Mouse (Mus musculus) liver, embryonic 12.5 days (tissue): ENCODE results near the gene Hand1. TPM values are rescaled to one million over a fixed set of nuclear protein-coding genes. Genes with fewer than 3 reads are reported as not detected.
A peak's percentile ranks its signal among the peaks of the same experiment; 100 is the strongest.
"Not testable (repeated sequence)": the region's sequence is repeated elsewhere in the genome, so short reads cannot be mapped to it uniquely, and the experiment has no call there.

Experiments used
- ATAC-seq: fragments of 200-750 bp; cut with Nextera tagmentation; 2 replicates; pipeline ENCODE4 v1.8.0; 2017; ENCODE audit warnings: moderate number of reproducible peaks, mild to moderate bottlenecking, moderate library complexity
- H3K27ac ChIP-seq: fragments of 300-500 bp; sonication (generic); 2 replicates; pipeline ENCODE4 v1.5.1; 2016; ENCODE audit warnings: mild to moderate bottlenecking
- H3K27me3 ChIP-seq: fragments of 300-500 bp; sonication (generic); replicated peaks from 2 replicates; pipeline ENCODE4 v1.6.1; 2016; ENCODE audit warnings: mild to moderate bottlenecking, moderate library complexity
- H3K36me3 ChIP-seq: fragments of 300-500 bp; sonication (generic); 2 replicates; pipeline ENCODE4 v1.6.1; 2016; ENCODE audit warnings: mild to moderate bottlenecking, moderate library complexity
- H3K4me1 ChIP-seq: fragments of 300-500 bp; sonication (generic); 2 replicates; pipeline ENCODE4 v1.6.1; 2016
- H3K4me2 ChIP-seq: fragments of 300-500 bp; sonication (generic); 2 replicates; pipeline ENCODE4 v1.6.1; 2016; ENCODE audit warnings: mild to moderate bottlenecking, moderate library complexity
- H3K4me3 ChIP-seq: fragments of 300-500 bp; sonication (generic); 2 replicates; pipeline ENCODE4 v1.5.1; 2016; ENCODE audit warnings: mild to moderate bottlenecking, moderate library complexity
- H3K9ac ChIP-seq: fragments of 300-500 bp; sonication (generic); 2 replicates; pipeline ENCODE4 v1.6.1; 2016; ENCODE audit warnings: mild to moderate bottlenecking, moderate library complexity
- H3K9me3 ChIP-seq: fragments of 300-500 bp; sonication (generic); replicated peaks from 2 replicates; pipeline ENCODE4 v1.6.1; 2016; ENCODE audit warnings: mild to moderate bottlenecking, moderate library complexity
- WGBS: fragments of 180-500 bp; shearing (Covaris S2); methylation state at CpG from one replicate; pipeline ENCODE4 v1.1.7; 2016; ENCODE audit not compliant: insufficient replicate concordance; 5-methylcytosine and 5-hydroxymethylcytosine counted together
- polyA plus RNA-seq: library from polyadenylated mRNA; unstranded; fragments of >200 nt; fragmentation: Nextera tagmentation; extraction: Ambion mirVana; gene quantifications from 2 replicates; pipeline ENCODE4 v1.2.1, GENCODE M21; 2016

Gene Hand1
- polyA plus RNA-seq, 1 experiment from 2014 or later: 3.0 TPM

DNA sequence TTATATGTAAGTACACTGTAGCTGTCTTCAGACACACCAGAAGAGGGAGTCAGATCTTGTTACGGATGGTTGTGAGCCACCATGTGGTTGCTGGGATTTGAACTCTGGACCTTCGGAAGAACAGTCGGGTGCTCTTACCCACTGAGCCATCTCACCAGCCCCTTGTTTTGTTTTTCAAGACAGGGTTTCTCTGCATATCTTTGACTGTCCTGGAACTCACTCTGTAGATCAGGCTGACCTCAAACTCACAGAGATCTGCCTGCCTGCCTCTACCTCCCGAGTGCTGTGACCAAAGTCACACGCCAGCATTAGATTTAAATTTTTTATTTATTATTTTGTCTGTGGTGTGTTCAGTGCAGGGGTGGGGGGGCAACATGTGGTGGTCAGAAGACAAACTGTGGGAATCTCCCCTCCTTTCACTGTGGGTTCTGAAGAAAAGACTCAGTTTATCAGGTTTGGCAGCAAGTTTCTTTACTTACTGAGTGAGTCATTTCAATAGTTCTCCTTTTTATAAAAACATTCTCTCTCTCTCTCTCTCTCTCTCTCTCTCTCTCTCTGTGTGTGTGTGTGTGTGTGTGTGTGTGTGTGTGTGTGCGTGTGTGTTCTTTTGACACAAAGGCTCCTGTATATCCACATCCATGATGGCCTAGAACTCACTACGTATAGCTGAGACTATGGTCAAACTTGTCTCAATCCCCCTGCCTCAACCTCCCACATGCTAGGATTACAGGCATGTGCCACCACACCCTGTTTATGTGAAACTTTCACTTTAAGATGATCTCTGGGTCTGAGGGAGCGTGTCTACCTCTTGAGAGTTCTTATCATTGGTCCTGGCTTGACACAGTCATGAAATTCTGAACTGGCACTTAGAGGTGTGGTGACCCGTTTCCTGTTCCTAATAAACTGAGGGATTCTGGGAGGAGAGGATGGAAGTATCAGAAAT lies 14.1 kb upstream of the Hand1 start:
- 68% methylated on average over 8 of the region's 9 CpGs for WGBS
- not testable (repeated sequence) for ATAC-seq, H3K9ac ChIP-seq, H3K36me3 ChIP-seq, H3K27ac ChIP-seq, H3K4me2 ChIP-seq, H3K4me3 ChIP-seq, H3K9me3 ChIP-seq, H3K4me1 ChIP-seq
- peaks cover 48% of the 10 kb centered on the region for H3K27me3 ChIP-seq

DNA sequence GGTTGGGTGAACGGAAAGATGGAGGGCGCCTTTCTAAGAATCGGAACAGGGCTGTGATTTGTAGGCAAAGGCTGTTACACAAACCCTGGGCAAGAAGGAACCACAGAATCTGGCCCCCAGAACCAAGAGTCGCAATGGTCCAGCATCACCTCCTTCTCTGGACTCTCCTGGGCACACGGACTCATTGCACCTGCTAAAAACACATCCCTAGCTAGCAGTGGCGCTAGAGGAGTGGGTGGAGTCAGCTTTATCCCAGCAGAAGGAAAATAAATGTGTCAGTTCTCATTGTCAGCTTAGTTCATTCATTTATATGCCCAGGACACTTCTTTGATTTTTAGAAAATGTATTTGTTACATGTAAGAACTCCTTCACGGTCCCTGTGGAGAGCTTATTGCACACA lies 8.8 kb upstream of the Hand1 start:
- no peak for ATAC-seq
- WGBS: 42% methylated on average over 7 of the region's 7 CpGs
- Histone ChIP-seq H3K4me3 (no peak overlapping the region), H3K27ac (no peak overlapping the region), H3K4me1 (no peaks in the 10 kb centered on the region), H3K9ac (no peak overlapping the region), H3K4me2 (no peak overlapping the region), H3K36me3 (no peaks in the 10 kb centered on the region), H3K9me3 (no peaks in the 10 kb centered on the region), H3K27me3 (peaks cover 74% of the 10 kb centered on the region)

DNA sequence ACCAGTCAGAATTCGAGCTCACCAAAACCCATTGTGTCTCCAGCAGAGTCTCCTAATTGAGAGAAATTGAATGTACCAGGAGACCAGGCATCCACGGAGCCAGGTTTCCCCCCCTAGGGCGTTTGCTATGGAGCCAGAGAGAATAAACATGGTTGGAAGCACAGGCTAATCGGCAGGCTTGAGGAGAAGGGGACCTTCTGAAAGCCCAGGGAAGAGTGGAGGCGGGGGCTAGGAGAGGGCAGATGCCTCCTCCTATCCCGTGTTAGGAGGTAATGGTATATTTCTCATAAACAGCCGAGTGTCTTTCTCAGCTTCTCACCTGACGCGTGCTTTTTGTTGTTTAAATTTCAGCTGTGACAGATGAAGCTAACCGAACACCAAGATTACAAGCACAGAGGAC lies 8.4 kb upstream of the Hand1 start:
- Histone ChIP-seq H3K9ac (no peak overlapping the region), H3K4me1 (no peaks in the 10 kb centered on the region), H3K4me2 (no peak overlapping the region), H3K9me3 (no peaks in the 10 kb centered on the region), H3K4me3 (no peak overlapping the region), H3K27me3 (peaks cover 78% of the 10 kb centered on the region), H3K36me3 (no peaks in the 10 kb centered on the region), H3K27ac (no peak overlapping the region)
- ATAC-seq: no peak
- WGBS: 31% methylated on average over 10 of the region's 10 CpGs

DNA sequence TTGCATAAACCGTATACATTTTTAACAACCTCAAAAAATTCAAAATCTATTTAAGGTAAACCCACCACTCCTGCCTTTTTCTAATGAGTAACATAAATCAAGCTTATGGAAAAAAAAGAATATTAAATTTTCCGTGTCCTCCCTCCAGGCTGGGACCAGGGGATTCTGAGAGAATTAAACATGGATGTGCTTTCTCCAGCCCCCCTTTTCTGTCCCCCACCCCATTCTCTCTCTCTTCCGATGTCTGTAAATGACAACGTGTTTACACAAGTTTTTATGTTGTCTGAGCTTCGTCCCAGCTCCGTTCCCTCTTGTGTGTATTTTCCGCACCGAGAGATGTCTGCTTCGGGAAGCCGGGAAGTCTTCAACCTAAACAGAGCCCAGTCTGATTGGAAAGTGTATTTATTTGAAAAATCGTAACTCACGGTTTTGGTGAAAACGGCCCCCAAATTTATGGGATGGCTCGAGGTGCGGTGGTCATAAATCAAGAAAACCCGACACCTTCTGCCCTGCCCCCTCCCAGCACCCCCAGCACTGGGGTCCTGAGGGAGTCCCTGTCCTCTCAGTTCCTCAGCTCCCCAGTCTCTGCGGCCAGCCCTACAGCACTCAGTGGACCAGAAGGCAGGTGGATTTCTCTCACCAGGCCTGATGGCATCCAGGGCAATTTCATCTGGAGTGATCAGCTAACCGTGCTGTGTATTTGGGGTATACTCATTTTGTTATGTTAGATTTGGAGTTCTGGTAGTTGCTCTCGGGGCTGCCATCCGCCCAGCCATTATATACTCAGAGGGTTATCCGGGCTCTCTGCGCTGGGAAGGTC lies 5.5 kb upstream of the Hand1 start:
- WGBS: 21% methylated on average over 22 of the region's 22 CpGs
- Histone ChIP-seq H3K27me3 (peaks cover 96% of the 10 kb centered on the region), H3K4me3 (no peak overlapping the region), H3K4me2 (no peak overlapping the region), H3K36me3 (no peaks in the 10 kb centered on the region), H3K4me1 (no peaks in the 10 kb centered on the region), H3K9me3 (no peaks in the 10 kb centered on the region), H3K9ac (no peak overlapping the region), H3K27ac (no peak overlapping the region)
- ATAC-seq: no peak

DNA sequence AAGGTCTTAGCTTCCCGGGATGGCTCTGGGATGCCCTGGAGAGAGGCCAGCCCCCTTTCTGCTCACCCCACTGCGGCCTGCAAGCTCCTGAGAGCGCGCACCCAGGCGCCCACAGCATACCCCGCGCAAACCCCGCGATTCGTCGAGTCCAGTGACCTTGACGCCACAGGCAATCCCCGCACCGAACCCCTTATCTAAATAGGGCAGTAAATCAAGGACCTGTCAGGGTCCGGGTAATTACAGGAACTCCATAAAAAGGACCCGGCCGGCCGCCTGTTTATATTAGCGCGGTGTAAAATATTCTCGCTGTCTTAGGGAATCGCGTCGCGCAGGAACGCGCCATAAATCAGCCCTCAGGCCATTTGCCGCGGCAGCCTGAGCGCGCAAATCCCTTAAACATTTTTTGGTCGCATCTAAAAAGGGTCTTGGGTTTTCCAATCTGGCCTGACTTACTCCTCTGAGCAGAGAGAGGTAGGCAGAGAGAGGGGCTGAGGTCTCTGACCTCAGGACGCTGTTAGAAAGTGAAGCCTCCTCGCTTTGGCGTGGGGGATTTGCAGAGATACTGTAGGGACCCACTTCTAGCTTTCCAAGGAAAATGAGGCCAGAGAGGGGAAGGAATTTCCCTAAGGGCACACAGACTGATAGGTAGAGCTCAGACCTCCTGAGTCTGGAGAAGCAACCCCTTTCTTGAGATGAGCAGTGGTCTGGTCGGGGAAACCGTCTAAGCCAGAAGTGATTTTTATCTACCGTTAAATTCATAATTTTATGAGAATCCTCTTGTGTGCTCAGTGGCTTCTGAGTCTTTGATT lies 4.5 kb upstream of the Hand1 start:
- peaks cover 97% of the 10 kb centered on the region for H3K27me3 ChIP-seq
- no peak overlapping the region for H3K4me3 ChIP-seq
- no peak overlapping the region for H3K27ac ChIP-seq
- 2% methylated on average over 38 of the region's 38 CpGs for WGBS
- H3K4me1 ChIP-seq: no peaks in the 10 kb centered on the region
- H3K9ac ChIP-seq: no peak overlapping the region
- no peak overlapping the region for H3K4me2 ChIP-seq
- no peaks in the 10 kb centered on the region for H3K9me3 ChIP-seq
- H3K36me3 ChIP-seq: no peaks in the 10 kb centered on the region
- ATAC-seq: no peak

DNA sequence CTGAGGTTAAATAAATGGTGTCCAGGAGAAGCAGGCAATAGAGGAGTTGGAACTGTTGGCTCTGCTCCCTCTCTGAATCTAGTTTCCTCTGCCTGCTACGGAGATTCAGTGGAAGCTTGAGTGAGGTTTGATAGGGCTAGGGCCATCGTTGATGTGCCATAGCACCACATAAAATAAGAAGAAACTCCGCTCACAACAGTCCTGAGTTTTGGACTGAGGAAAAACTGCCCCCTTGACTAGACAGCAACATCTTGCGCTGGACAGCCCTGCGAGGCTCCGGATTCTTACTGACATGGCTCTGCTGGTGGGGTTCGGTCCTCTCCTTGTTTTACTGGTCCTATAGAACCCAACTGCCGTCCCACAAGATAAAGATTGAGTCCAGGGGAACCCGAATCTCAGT lies 3.8 kb upstream of the Hand1 start:
- Histone ChIP-seq H3K36me3 (no peaks in the 10 kb centered on the region), H3K4me2 (no peak overlapping the region), H3K4me1 (no peaks in the 10 kb centered on the region), H3K27me3 (peaks cover 99% of the 10 kb centered on the region), H3K9ac (no peak overlapping the region), H3K27ac (no peak overlapping the region), H3K9me3 (no peaks in the 10 kb centered on the region), H3K4me3 (no peak overlapping the region)
- 11% methylated on average over 9 of the region's 9 CpGs for WGBS
- no peak for ATAC-seq

DNA sequence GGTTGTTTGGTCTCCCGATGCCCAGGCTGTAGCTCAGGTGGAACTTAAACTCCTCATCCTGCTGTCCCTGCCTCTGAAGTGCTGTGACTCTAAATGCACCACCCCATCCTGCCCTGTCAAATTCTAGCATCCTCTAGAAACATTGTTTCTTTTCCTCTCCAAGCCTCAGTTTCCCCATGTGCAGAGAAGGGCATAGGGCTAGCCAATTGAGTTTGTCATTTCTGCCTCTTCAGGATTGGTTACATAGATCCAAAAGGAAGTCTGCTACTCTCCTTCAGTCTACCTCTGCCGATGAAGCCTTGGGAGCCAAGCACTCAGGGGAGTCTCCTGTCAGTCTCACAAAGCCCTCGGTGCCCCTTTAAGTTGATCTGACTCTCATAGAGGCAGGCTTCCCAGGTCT lies 3.3 kb upstream of the Hand1 start:
- WGBS: 15% methylated on average over 3 of the region's 3 CpGs
- no peaks in the 10 kb centered on the region for H3K36me3 ChIP-seq
- peaks cover 99% of the 10 kb centered on the region for H3K27me3 ChIP-seq
- H3K4me3 ChIP-seq: no peak overlapping the region
- no peaks in the 10 kb centered on the region for H3K4me1 ChIP-seq
- H3K4me2 ChIP-seq: no peak overlapping the region
- no peak for ATAC-seq
- no peak overlapping the region for H3K9ac ChIP-seq
- H3K9me3 ChIP-seq: no peaks in the 10 kb centered on the region
- H3K27ac ChIP-seq: no peak overlapping the region

DNA sequence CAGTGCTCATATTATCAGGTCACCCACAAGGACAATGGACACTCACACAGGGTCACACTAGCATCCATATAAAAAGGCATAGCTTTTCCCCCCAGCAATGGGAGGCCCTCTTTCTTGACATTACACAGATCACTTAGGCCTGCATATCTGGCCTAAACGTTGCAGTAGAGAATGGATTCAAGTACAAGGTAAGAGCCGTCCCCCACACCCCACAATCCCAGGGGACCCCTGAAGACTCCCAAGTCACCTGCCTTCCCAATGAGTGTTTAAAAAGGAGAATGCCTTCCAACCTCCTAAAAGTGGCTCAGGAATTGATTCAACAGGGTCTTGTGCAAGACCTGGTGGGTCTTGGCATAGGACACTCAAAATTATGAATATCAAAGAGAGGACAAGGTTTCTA lies 2.7 kb upstream of the Hand1 start:
- Histone ChIP-seq H3K27ac (no peak overlapping the region), H3K36me3 (no peaks in the 10 kb centered on the region), H3K4me2 (no peak overlapping the region), H3K4me3 (no peak overlapping the region), H3K27me3 (peaks cover 99% of the 10 kb centered on the region), H3K4me1 (no peaks in the 10 kb centered on the region), H3K9me3 (no peaks in the 10 kb centered on the region), H3K9ac (no peak overlapping the region)
- WGBS: 23% methylated on average over 2 of the region's 2 CpGs
- no peak for ATAC-seq

DNA sequence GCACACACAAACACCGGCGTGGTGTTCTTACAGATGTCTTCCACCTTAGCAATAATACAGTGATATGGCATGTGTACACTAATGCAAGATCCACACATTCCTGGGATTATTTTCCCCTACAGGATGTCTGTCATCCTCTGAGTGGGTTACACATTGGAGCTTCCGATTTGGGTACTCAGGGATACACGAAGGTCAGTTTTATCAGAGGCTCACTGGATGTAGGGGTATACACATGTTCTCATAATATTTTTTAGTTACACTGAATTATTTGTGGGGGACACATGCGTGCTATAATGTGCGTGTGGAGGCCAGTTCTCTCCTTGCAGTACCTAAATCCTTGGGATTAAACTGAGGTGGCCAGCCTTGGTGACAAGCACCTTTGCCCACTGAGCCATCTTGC lies 1.4 kb upstream of the Hand1 start:
- 24% methylated on average over 6 of the region's 6 CpGs for WGBS
- no peak overlapping the region for H3K4me3 ChIP-seq
- no peak overlapping the region for H3K4me2 ChIP-seq
- H3K9ac ChIP-seq: no peak overlapping the region
- peaks cover 99% of the 10 kb centered on the region for H3K27me3 ChIP-seq
- H3K36me3 ChIP-seq: no peaks in the 10 kb centered on the region
- H3K9me3 ChIP-seq: no peaks in the 10 kb centered on the region
- H3K27ac ChIP-seq: no peak overlapping the region
- ATAC-seq: no peak
- H3K4me1 ChIP-seq: no peaks in the 10 kb centered on the region

DNA sequence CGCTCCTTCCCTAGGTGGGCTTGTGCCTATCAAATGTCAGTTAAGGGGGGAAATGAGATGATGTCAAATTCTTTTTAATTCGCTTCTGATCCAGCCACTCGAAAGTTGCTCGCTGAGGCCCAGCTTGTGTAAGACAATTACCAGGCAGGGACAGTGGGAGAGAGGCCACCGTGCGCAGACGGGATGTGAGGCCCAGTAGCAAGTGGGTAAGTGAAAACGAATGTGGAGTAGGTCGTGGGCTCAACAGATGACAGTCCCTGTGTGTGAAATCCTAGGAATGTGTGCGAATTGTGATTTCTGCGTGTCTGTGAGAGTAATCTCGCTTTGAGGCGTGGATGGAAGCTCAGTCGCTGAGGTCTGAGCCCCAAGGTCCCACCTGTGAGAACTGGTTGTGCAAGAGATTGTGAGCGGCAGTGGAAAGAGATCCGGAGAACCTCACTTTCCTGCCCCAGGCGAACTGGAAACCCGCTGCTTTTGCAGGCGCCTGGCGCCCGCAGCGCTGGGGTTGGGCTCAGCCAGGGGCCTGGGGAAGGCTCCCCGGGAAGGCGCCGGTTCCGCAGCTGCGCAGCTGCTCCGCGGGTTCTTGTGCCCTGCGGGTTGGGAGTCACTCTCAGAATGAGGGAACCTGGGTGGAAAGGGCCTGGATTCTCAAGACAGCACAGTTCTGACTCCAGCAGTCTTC lies 819 bp upstream of the Hand1 start:
- Histone ChIP-seq H3K4me2 (0 out of 2 replicates have a peak overlapping the region, but pooled peaks have one; percentile 1), H3K9me3 (no peaks in the 10 kb centered on the region), H3K27ac (no peak overlapping the region), H3K4me3 (no peak overlapping the region), H3K9ac (no peak overlapping the region), H3K27me3 (peaks cover 99% of the 10 kb centered on the region), H3K36me3 (no peaks in the 10 kb centered on the region), H3K4me1 (no peaks in the 10 kb centered on the region)
- no peak for ATAC-seq
- WGBS: 5% methylated on average over 30 of the region's 30 CpGs

DNA sequence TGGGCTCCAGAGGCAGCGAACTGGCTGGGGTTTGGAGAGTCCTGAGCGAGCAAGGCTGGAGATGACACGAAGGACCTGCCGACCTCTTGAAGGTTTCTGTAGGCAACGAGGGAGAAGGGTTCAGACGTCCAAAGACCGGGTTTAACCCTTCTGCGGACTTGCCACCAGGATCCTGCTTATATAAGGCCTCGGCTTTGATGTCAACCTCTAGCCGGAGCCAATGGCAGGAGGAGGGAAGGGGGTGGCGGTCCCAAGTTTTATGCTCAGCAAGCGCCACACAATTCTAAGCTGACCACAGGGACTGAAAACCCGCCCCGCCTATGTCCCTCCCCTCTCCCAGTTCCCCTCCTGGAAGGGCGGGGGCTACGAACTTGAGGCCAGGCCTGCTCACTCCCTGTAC lies 757 bp downstream of the Hand1 start:
- 10% methylated on average over 16 of the region's 16 CpGs for WGBS
- Histone ChIP-seq H3K9me3 (no peaks in the 10 kb centered on the region), H3K27me3 (peaks cover 99% of the 10 kb centered on the region), H3K9ac (no peak overlapping the region), H3K4me2 (no peak overlapping the region), H3K27ac (no peak overlapping the region), H3K4me1 (no peaks in the 10 kb centered on the region), H3K4me3 (no peak overlapping the region), H3K36me3 (no peaks in the 10 kb centered on the region)
- no peak for ATAC-seq
